Mouse (Mus musculus) limb, embryonic 10.5 days (tissue): ENCODE results near the gene Aida. TPM values are rescaled to one million over a fixed set of nuclear protein-coding genes. Genes with fewer than 3 reads are reported as not detected.
A peak's percentile ranks its signal among the peaks of the same experiment; 100 is the strongest.
"Not testable (repeated sequence)": the region's sequence is repeated elsewhere in the genome, so short reads cannot be mapped to it uniquely, and the experiment has no call there.

ENCODE experiments used
- DNase-seq: peaks from one replicate; pipeline ENCODE4 v3.0.0-alpha.2; 2017; ENCODE audit warnings: low spot score
- H3K27ac ChIP-seq: fragments of 300-500 bp; sonication (generic); 2 replicates; pipeline ENCODE4 v1.5.1; 2016; ENCODE audit warnings: mild to moderate bottlenecking
- H3K27me3 ChIP-seq: fragments of 300-500 bp; sonication (generic); 2 replicates; pipeline ENCODE4 v1.6.1; 2016; ENCODE audit warnings: low read depth, mild to moderate bottlenecking; ENCODE audit not compliant: poor library complexity, severe bottlenecking
- H3K36me3 ChIP-seq: fragments of 300-500 bp; sonication (generic); 2 replicates; pipeline ENCODE4 v1.6.1; 2016; ENCODE audit warnings: mild to moderate bottlenecking, moderate library complexity
- H3K4me1 ChIP-seq: fragments of 300-500 bp; sonication (generic); 2 replicates; pipeline ENCODE4 v1.6.1; 2016
- H3K4me3 ChIP-seq: fragments of 300-500 bp; sonication (generic); 2 replicates; pipeline ENCODE4 v1.5.1; 2016; ENCODE audit warnings: mild to moderate bottlenecking, moderate library complexity
- H3K9me3 ChIP-seq: fragments of 300-500 bp; sonication (generic); replicated peaks from 2 replicates; pipeline ENCODE4 v1.6.1; 2016; ENCODE audit warnings: mild to moderate bottlenecking
- WGBS: fragments of 180-500 bp; shearing (Covaris S2); methylation state at CpG from one replicate; pipeline ENCODE4 v1.1.7; 2016; 5-methylcytosine and 5-hydroxymethylcytosine counted together
- polyA plus RNA-seq: library from polyadenylated mRNA; unstranded; fragments of >200 nt; fragmentation: Nextera tagmentation; extraction: Ambion mirVana; gene quantifications from 2 replicates; pipeline ENCODE4 v1.2.1, GENCODE M21; 2016

Gene Aida
- polyA plus RNA-seq, 1 experiment from 2014 or later = 45.7 TPM

DNA sequence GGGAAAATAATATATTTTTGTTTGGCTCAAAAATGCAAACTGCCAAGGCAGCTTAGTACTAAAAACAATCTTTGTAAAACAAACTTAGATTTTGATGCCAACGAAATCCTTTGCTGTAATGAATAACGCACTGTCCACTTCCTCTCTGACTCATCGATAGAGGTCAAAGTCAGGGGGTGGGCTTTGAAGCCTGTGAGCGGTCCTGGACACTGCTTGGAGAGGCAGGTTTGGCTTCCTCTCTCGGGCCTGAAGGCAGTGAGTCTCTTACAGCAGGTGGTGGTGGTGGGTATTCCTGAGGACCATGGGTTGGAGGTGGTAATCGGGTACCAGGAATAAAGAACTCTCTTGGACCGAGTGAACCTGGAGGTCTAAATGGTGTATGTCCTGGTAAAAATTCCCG lies 30.8 kb downstream of the Aida start:
- no peak overlapping the region for H3K4me3 ChIP-seq
- H3K4me1 ChIP-seq = no peaks in the 10 kb centered on the region
- DNase-seq = peak; percentile 25
- no peak overlapping the region for H3K27ac ChIP-seq
- H3K27me3 ChIP-seq = no peaks in the 10 kb centered on the region
- H3K9me3 ChIP-seq = no peaks in the 10 kb centered on the region
- H3K36me3 ChIP-seq = peaks cover 99% of the 10 kb centered on the region
- 93% methylated on average over 8 of the region's 8 CpGs for WGBS

DNA sequence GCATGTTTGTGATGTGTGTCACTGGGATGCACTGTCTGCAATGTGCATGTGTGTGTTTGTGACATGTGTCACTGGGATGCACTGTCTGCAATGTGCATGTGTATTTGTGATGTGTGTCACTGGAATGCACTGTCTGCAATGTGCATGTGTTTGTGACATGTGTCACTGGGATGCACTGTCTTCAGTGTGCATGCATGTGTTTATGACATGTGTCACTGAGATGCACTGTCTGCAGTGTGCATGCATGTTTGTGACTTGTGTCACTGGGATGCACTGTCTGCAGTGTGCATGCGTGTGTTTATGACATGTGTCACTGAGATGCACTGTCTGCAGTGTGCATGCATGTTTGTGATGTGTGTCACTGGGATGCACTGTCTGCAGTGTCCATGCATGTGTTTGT lies 46.5 kb downstream of the Aida start:
- H3K36me3 ChIP-seq = peaks cover 61% of the 10 kb centered on the region
- WGBS = 88% methylated on average over 1 of the region's 1 CpGs

GRCm38 (mm10) chr1:183344886-183345816 lies 48.8 kb downstream of the Aida start:
- Histone ChIP-seq H3K36me3 (peaks cover 63% of the 10 kb centered on the region), H3K4me3 (peak overlapping the region; percentile 96), H3K4me1 (peaks cover 12% of the 10 kb centered on the region), H3K9me3 (no peaks in the 10 kb centered on the region), H3K27me3 (no peaks in the 10 kb centered on the region), H3K27ac (peak overlapping the region; percentile 83)
- peak; percentile 88 for DNase-seq
- 1% methylated on average over 72 of the region's 72 CpGs for WGBS

More for the DNA sequence above, 46.5 kb downstream of the Aida start:
- not testable (repeated sequence) for DNase-seq, H3K27me3 ChIP-seq, H3K4me3 ChIP-seq, H3K27ac ChIP-seq, H3K9me3 ChIP-seq
- peaks cover 12% of the 10 kb centered on the region for H3K4me1 ChIP-seq

- no peaks in the 10 kb centered on the region for H3K27me3 ChIP-seq
- WGBS = 7% methylated on average over 10 of the region's 10 CpGs
- H3K4me1 ChIP-seq = peaks cover 12% of the 10 kb centered on the region
- no peaks in the 10 kb centered on the region for H3K9me3 ChIP-seq
- H3K36me3 ChIP-seq = peaks cover 65% of the 10 kb centered on the region
- peak overlapping the region; percentile 96 for H3K4me3 ChIP-seq
- no peak for DNase-seq
- H3K27ac ChIP-seq = peak overlapping the region; percentile 83
These were observed 49.4 kb downstream of the Aida start for GRCm38 (mm10) chr1:183345817-183346195.

- DNase-seq = no peak
- Histone ChIP-seq H3K4me3 (no peak overlapping the region), H3K36me3 (peaks cover 82% of the 10 kb centered on the region), H3K27ac (no peak overlapping the region), H3K27me3 (no peaks in the 10 kb centered on the region), H3K4me1 (peaks cover 9% of the 10 kb centered on the region), H3K9me3 (no peaks in the 10 kb centered on the region)
- 34% methylated on average over 6 of the region's 6 CpGs for WGBS
These were observed 53.5 kb downstream of the Aida start for GRCm38 (mm10) chr1:183349840-183350239.

GRCm38 (mm10) chr1:183358901-183359300 lies 62.5 kb downstream of the Aida start:
- Histone ChIP-seq H3K27ac (no peak overlapping the region), H3K36me3 (peaks cover 91% of the 10 kb centered on the region), H3K27me3 (no peaks in the 10 kb centered on the region), H3K4me3 (no peak overlapping the region), H3K9me3 (no peaks in the 10 kb centered on the region), H3K4me1 (no peaks in the 10 kb centered on the region)
- WGBS = 90% methylated on average over 3 of the region's 3 CpGs
- no peak for DNase-seq

GRCm38 (mm10) chr1:183362301-183362700 lies 65.9 kb downstream of the Aida start:
- no peak overlapping the region for H3K4me3 ChIP-seq
- 96% methylated on average over 5 of the region's 5 CpGs for WGBS
- DNase-seq = no peak
- no peaks in the 10 kb centered on the region for H3K27me3 ChIP-seq
- no peaks in the 10 kb centered on the region for H3K9me3 ChIP-seq
- no peaks in the 10 kb centered on the region; the same call in 1 of the 2 replicates for H3K4me1 ChIP-seq
- H3K36me3 ChIP-seq = peaks cover 87% of the 10 kb centered on the region
- no peak overlapping the region for H3K27ac ChIP-seq

- Histone ChIP-seq H3K4me3 (no peak overlapping the region), H3K27me3 (no peaks in the 10 kb centered on the region), H3K9me3 (no peaks in the 10 kb centered on the region), H3K36me3 (peaks cover 81% of the 10 kb centered on the region), H3K4me1 (peaks cover 5% of the 10 kb centered on the region), H3K27ac (no peak overlapping the region)
- no peak for DNase-seq
- 88% methylated on average over 14 of the region's 14 CpGs for WGBS
These were observed 66.6 kb downstream of the Aida start for GRCm38 (mm10) chr1:183362729-183363576.

- H3K36me3 ChIP-seq = peaks cover 75% of the 10 kb centered on the region
- no peak for DNase-seq
- 93% methylated on average over 5 of the region's 5 CpGs for WGBS
These were observed 67.1 kb downstream of the Aida start for GRCm38 (mm10) chr1:183363577-183363867.

DNA sequence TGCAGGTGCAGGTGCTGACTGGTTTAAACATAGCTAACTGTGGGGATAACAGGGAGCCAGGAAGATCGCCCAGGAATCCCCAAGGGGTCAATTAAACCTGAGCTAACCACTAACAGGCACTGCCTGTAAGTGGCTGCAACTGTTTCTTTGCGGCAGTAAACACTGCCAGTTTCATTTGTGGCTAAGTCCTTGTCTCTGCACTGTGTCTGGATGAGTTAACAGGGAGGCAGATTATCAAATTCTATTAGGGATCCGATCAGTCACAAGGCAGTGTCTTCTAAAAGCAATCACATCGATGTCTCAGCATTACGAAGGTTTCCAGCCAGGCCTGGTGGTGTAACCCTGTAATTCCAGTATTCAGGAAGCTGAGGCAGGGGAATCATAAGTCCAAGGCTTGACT lies 70.0 kb downstream of the Aida start:
- no peak for DNase-seq
- H3K4me1 ChIP-seq = peaks cover 23% of the 10 kb centered on the region
- no peak overlapping the region for H3K27ac ChIP-seq
- 84% methylated on average over 5 of the region's 5 CpGs for WGBS
- no peaks in the 10 kb centered on the region for H3K9me3 ChIP-seq
- peaks cover 48% of the 10 kb centered on the region for H3K36me3 ChIP-seq
- no peak overlapping the region for H3K4me3 ChIP-seq
- H3K27me3 ChIP-seq = no peaks in the 10 kb centered on the region

More at GRCm38 (mm10) chr1:183363577-183363867, 67.1 kb downstream of the Aida start:
- Histone ChIP-seq H3K27me3 (no peaks in the 10 kb centered on the region), H3K9me3 (no peaks in the 10 kb centered on the region), H3K4me1 (peaks cover 11% of the 10 kb centered on the region), H3K4me3 (no peak overlapping the region), H3K27ac (no peak overlapping the region)

DNA sequence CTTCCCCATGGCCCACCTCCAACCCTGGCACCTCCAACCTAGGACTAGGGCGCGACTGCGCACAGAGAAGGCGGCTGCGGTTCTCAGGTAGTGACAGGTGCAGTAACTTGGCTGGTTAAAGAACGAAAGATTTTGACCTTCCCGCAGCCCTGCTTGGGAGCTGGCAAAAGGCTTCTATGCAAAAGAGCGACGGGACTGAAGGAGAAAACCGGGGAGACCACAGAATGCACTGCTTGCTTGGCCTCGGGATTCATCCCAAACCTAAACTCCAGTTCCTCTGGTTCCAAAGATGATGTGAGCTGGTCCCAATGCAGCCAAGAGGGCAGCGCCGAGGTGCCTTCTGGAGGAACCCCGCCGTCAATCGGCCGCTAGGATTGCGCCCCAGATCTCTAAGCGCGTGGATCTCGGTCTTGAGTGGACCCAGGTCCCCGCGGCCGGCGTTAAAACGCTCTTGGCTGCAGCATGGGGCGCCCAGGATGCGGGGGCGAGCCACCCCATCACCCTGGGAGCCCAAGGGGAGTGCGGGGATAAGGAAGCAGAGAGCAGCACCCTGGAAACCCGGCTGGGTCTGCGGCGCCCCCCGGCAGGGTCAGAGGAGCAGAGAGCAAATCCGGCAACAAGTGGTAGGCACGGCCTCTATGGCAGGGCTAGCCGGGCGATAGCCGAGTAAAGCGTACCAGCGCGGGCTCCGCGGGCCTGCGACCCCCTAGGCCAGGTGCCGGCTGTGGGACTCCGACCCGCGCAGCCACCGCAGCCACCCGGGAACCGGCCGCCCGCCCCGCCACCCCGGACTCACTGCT lies 72.4 kb downstream of the Aida start:
- Histone ChIP-seq H3K27me3 (no peaks in the 10 kb centered on the region), H3K4me1 (peaks cover 23% of the 10 kb centered on the region), H3K9me3 (no peaks in the 10 kb centered on the region), H3K36me3 (peaks cover 26% of the 10 kb centered on the region), H3K4me3 (peak overlapping the region; percentile 98), H3K27ac (peak overlapping the region; percentile 91)
- WGBS = 2% methylated on average over 56 of the region's 56 CpGs
- no peak for DNase-seq

DNA sequence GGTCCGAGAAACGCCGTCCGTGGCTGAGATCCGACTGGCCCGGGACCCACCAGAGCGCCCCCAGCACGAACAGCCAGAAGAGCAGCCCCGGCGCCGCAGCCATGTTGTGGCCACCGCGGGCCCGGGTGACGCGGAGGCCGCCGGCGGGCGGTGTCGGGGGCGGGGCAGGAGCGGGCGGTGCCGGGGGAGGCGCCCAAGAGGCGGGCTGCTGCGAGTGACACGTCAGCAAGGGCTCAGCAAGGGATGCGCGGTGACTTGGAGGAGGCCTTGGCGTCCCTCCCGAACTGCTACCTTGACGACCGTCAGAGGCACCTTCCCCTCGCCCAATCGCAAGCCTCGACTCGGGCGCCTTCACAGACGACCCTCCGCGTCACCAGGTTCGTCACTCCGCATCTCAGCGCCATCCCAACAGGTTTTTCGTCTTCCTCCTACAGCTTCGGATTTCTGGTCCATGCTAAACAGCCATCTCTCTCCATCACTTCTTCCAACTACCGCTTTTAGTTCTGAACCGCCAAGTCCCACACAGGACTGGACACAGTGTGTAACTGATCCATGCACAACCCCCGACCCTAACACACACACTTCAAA lies 73.1 kb downstream of the Aida start, which contains the start of gene Mia3:
TSS of gene Mia3 (minus strand) at position 127 of the 588 bp plus-strand sequence.
- WGBS = 1% methylated on average over 51 of the region's 51 CpGs

More for the DNA sequence above, 73.1 kb downstream of the Aida start, which contains the start of gene Mia3:
- Histone ChIP-seq H3K27me3 (no peaks in the 10 kb centered on the region), H3K4me1 (peaks cover 23% of the 10 kb centered on the region), H3K9me3 (no peaks in the 10 kb centered on the region), H3K36me3 (peaks cover 19% of the 10 kb centered on the region), H3K4me3 (peak within 1 kb of the TSS; percentile 98), H3K27ac (peak within 1 kb of the TSS; percentile 91)
- peak; percentile 94 for DNase-seq
